Mouse (Mus musculus): Measurements from ENCODE around the gene Snf8. TPM values are rescaled to one million over a fixed set of nuclear protein-coding genes. Genes with fewer than 3 reads are reported as not detected.

The Snf8 gene
- 20.0 and 22.1 TPM in 2 replicates for polyA plus RNA-seq (2012; rRNA removed)

DNA sequence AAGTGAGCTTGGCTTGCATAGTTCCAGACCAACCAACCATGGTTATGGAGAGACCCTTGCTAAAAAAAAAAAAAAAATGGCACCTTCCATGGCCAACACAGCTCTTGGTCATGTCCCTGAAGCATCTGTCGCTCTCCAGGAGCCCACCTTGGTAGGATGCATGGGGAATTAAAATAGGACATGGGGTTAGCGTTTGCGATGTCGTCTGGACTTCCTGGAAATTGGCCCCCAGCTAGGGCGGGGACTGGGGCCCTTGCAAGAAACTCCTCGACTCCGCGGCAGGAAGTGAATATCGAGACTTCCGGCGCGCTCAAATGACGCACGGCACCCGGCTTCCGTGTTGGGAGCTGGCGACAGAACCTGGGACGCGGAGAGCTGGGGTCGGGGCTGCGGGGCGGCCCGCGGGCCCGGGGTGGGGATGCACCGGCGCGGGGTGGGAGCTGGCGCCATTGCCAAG lies at the start of gene Snf8:
Gene Snf8, plus strand, starts transcription at position 290 of the 457 bp plus-strand sequence.

DNA sequence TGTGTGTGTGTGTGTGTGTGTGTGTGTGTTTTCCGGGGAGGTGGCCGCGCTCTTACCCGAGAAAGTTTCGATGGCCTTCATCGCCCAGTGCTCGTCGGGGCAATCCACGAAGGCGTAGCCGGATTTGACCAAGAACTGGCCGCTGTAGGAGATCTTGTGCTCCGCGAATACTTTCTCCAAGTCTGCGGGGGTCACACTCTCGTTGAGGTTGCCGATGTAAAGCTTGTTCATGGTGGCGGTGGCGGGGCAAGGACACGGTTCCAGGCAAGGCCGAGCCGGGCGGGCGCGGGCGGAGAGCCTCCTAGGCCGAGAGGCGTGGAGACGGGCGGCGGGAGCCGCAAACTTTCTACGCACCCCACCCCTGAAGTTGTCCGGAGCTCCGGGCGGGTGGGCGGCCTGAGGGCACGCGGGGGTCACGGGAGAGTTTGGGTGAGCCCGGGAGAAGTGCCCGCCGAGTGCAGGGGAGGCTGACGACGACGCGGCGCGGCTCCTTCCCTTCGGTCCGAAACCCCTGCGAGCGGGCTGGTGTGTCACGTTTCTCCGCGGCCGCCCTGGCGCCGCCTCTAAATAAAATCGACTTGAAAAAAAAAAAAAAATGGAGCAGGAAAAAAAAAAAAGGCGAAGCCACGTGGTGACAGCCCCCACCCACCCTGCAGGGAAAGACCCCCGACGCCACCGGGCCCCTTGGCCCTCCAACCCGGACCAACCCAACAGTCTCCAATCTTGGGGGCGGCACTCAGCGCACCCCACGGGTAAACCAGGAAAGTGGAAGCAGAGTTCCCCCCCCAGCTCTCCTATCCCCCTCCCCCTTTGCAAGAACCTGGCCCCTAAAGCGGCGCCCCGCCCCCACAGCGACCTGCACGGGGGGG lies 29.0 kb upstream of the Snf8 start, which contains the start of gene Igf2bp1:
Gene Igf2bp1, minus strand, starts transcription at position 538 of the 869 bp plus-strand sequence.

GRCm38 (mm10) chr11:96065215-96065911 lies 30.7 kb downstream of the Snf8 start, which contains the start of gene Ube2z:
TSS of gene Ube2z (minus strand) at chr11:96065388.

DNA sequence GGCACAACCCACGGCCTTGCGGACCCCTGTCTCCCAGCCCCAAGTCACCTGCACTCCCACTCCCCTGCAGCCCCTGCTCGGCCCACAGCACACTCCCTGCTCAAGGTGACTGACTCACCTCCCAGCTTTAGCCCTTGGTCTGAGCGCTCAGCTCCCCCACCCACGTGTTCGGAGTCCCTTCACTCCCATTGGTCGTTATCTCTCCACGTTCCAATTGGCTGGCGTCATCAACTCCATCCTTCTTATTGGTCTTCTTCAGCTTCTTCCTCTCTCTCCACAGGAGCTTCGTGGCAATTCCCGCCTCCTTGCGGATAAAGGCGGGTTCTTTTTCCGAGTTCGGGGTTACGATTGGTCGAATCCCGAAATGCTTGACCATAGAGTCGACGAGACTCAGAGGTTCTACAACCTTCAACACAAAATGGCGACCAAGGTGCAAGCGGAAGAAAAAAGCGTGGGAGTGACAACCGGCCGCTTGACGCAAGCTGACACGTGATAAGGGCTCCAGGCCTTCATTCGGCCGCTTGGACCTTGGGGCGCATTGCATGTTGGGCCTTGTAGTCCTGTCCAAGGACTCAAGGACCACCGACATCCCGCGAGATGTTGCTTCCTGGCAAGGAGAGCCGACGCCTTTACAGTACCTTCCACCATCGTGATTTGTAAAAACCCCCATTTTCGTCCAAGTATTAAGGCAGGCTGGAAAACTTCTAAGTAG lies 41.0 kb downstream of the Snf8 start, which contains the start of gene Atp5g1:
Gene Atp5g1, minus strand, starts transcription at position 162 of the 712 bp plus-strand sequence.

Other genes starting within 250 kb of the Snf8 start
- 26.5 and 29.5 TPM in 2 replicates for gene Phospho1, start 210.4 kb upstream of the Snf8 start, polyA plus RNA-seq (2012; rRNA removed)
- gene Gngt2, start 197.7 kb upstream of the Snf8 start, polyA plus RNA-seq (2012; rRNA removed), result 2.4 and 3.6 TPM in 2 replicates
- 33.4 and 37.7 TPM in 2 replicates for gene Abi3, start 192.4 kb upstream of the Snf8 start, polyA plus RNA-seq (2012; rRNA removed)
- gene B4galnt2, start 120.0 kb upstream of the Snf8 start, polyA plus RNA-seq (2012; rRNA removed), result 0.29 and 0.42 TPM in 2 replicates
- 0.13 and 0.19 TPM in 2 replicates for gene Igf2bp1, start 28.9 kb upstream of the Snf8 start, polyA plus RNA-seq (2012; rRNA removed)
- not detected in 2 replicates for gene Gip, start 10.3 kb upstream of the Snf8 start, polyA plus RNA-seq (2012; rRNA removed)
- gene Ube2z, start 30.5 kb downstream of the Snf8 start, polyA plus RNA-seq (2012; rRNA removed), result 38.8 and 39.7 TPM in 2 replicates
- 450 and 554 TPM in 2 replicates for gene Atp5g1, start 40.8 kb downstream of the Snf8 start, polyA plus RNA-seq (2012; rRNA removed)
- gene Calcoco2, start 77.1 kb downstream of the Snf8 start, polyA plus RNA-seq (2012; rRNA removed), result 0.13 TPM in 1 of 2 replicates, not detected in the other
- gene Ttll6, start 98.9 kb downstream of the Snf8 start, polyA plus RNA-seq (2012; rRNA removed), result 1.2 and 1.7 TPM in 2 replicates
- not detected in 2 replicates for gene Hoxb13, start 159.4 kb downstream of the Snf8 start, polyA plus RNA-seq (2012; rRNA removed)
- 3.0 and 3.3 TPM in 2 replicates for gene Hoxb9, start 236.6 kb downstream of the Snf8 start, polyA plus RNA-seq (2012; rRNA removed)
- 40.2 and 48.4 TPM in 2 replicates for gene Hoxb8, start 247.0 kb downstream of the Snf8 start, polyA plus RNA-seq (2012; rRNA removed)